Mouse (Mus musculus) CD8-positive naive resting alpha-beta T cell, adult 2 months (primary cell): Measurements from ENCODE around the gene Itga2b.
A peak's percentile ranks its signal among the peaks of the same experiment; 100 is the strongest.
"Not testable (repeated sequence)": the region's sequence is repeated elsewhere in the genome, so short reads cannot be mapped to it uniquely, and the experiment has no call there.

Experiments used
- DNase-seq, 2 experiments: peaks; one replicate each; pipeline ENCODE4 v3.0.0; 2022; ENCODE audit warnings: low read depth in 2 of 2, low spot score in 2 of 2

Itga2b gene

GRCm38 (mm10) chr11:102415034-102415802 is 54.7 kb downstream of the Itga2b start:
- DNase-seq: no peak

- DNase-seq: no peak
Measured at GRCm38 (mm10) chr11:102413059-102413458, 56.9 kb downstream of the Itga2b start.

GRCm38 (mm10) chr11:102411704-102412103 is 58.2 kb downstream of the Itga2b start:
- DNase-seq: peak; percentile 80 to 85

- DNase-seq: no peak
Measured at GRCm38 (mm10) chr11:102411061-102411460, 58.9 kb downstream of the Itga2b start.

GRCm38 (mm10) chr11:102410345-102410744 is 59.6 kb downstream of the Itga2b start:
- DNase-seq: not testable (repeated sequence)

- no peak for DNase-seq
Measured at GRCm38 (mm10) chr11:102409795-102410330, 60.1 kb downstream of the Itga2b start.

- no peak for DNase-seq
Measured at GRCm38 (mm10) chr11:102408888-102409794, 60.8 kb downstream of the Itga2b start.

- peak; percentile 90 to 93 for DNase-seq
Measured at GRCm38 (mm10) chr11:102408344-102408876, 61.5 kb downstream of the Itga2b start.

- peak; percentile 20 to 32 for DNase-seq
Measured at GRCm38 (mm10) chr11:102407834-102408215, 62.1 kb downstream of the Itga2b start, which contains the start of gene Slc25a39. Slc25a39 (minus strand) TSS chr11:102407946.

GRCm38 (mm10) chr11:102406900-102407833 is 62.8 kb downstream of the Itga2b start:
- DNase-seq: peak; percentile 68 to 79

GRCm38 (mm10) chr11:102406401-102406800 is 63.5 kb downstream of the Itga2b start:
- no peak for DNase-seq

GRCm38 (mm10) chr11:102405544-102406285 is 64.2 kb downstream of the Itga2b start:
- no peak for DNase-seq

GRCm38 (mm10) chr11:102404161-102405010 is 65.5 kb downstream of the Itga2b start:
- DNase-seq: no peak

GRCm38 (mm10) chr11:102403657-102404056 is 66.3 kb downstream of the Itga2b start:
- no peak for DNase-seq
